Mouse (Mus musculus): ENCODE measurements around the gene Slfn3. TPM values are rescaled to one million over a fixed set of nuclear protein-coding genes. Genes with fewer than 3 reads are reported as not detected.
"Not testable (repeated sequence)": the region's sequence is repeated elsewhere in the genome, so short reads cannot be mapped to it uniquely, and the experiment has no call there.

Slfn3 gene
- polyA plus RNA-seq, 1 experiment from 2014 or later: 0.25 TPM

DNA sequence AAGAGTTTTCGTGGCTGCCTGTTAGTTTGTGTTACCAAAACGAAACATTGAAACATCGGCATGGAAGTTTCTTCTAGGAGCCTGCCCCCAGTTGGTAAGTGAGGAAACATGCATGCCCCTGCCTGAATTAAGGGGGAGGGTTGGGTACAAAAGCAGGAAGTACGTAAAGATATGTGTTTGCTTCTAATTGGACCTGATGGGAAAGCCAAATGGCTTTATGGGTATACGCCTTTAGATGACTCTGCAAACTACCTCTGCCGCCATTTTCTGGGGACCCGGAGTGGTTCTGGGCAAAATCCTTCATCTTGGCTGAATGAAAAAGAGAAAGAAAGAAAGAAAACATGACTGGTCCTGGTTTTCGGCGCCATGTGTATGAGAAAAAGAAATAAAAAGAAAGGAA, 33.1 kb downstream of the Slfn3 start:
- 91% methylated on average over 9 of the region's 9 CpGs for WGBS
- H3K27me3 ChIP-seq (replicated peaks; ENCODE audit: control insufficient read depth, insufficient read depth, low read length): no peaks in the 10 kb centered on the region
- no peak overlapping the region for H3K4me2 ChIP-seq (ENCODE audit: low read length)
- no peak overlapping the region for H3K27ac ChIP-seq (ENCODE audit: low read depth, low read length)
- H3K9ac ChIP-seq (ENCODE audit: low read length): no peak overlapping the region
- no peaks in the 10 kb centered on the region for H3K4me1 ChIP-seq (ENCODE audit: control insufficient read depth, insufficient read depth, low read length)
- ATAC-seq: no peak
- no peak overlapping the region for H3K4me3 ChIP-seq (ENCODE audit: low read depth, low read length)
- no peaks in the 10 kb centered on the region for H3K9me3 ChIP-seq (replicated peaks; ENCODE audit: control insufficient read depth, low read length)
- H3K36me3 ChIP-seq (ENCODE audit: control insufficient read depth, insufficient read depth, low read length): no peaks in the 10 kb centered on the region
- no peak for DNase-seq (ENCODE audit: low spot score)

DNA sequence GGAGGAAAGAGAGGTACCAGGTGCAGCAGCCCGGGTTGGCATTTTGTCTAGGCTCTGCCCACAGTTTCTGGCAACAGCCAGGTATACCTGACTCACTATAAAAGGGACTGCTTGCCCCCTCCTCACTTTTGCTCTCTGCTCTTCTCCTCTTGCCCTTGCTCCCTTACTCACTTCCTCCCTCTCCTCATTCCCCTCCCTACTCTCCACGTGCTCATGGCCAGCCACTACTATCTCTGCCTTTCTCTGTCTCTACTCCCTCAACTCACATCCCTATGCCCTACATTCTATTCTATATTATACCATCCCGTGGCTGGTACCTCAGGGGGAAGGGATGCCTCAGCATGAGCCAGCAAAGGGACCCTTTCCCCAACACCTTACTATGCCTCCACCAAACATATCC, 33.6 kb downstream of the Slfn3 start:
- H3K4me3 ChIP-seq (ENCODE audit: low read depth, low read length): no peak overlapping the region
- H3K9me3 ChIP-seq (replicated peaks; ENCODE audit: control insufficient read depth, low read length): no peaks in the 10 kb centered on the region
- no peaks in the 10 kb centered on the region for H3K36me3 ChIP-seq (ENCODE audit: control insufficient read depth, insufficient read depth, low read length)
- no peak for ATAC-seq
- H3K27me3 ChIP-seq (replicated peaks; ENCODE audit: control insufficient read depth, insufficient read depth, low read length): no peaks in the 10 kb centered on the region
- WGBS: 70% methylated on average over 3 of the region's 3 CpGs
- no peak overlapping the region for H3K9ac ChIP-seq (ENCODE audit: low read length)
- no peak overlapping the region for H3K4me2 ChIP-seq (ENCODE audit: low read length)
- no peak overlapping the region for H3K27ac ChIP-seq (ENCODE audit: low read depth, low read length)
- no peaks in the 10 kb centered on the region for H3K4me1 ChIP-seq (ENCODE audit: control insufficient read depth, insufficient read depth, low read length)
- no peak for DNase-seq (ENCODE audit: low spot score)

DNA sequence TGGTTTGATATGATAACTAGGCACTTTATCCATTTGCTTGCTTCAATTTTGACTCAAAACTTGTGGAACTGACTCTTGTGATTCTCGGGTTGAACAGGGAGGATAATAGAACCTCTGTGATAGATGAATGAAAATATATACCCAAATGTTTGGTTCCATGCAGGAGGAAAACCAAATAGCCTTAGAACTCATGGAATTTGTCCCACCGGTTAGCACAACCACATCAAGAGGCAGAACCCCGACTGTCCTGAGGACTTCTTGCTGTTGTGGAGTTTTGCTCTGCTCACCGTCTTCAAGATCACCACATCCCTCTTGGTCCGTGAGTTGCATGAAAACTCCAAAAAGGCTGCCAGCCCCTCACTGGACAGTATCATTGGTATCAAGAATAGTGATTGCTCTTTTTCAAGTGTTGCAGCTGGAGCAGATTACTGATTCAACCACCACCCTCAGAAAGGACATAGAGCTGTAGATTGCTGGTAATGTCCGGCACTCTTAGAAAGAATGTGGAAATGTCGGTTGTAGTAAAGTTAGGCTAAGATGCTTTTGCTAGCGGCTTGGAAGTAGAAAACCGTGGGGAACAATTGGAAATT, 34.3 kb downstream of the Slfn3 start:
- ATAC-seq (no peak), DNase-seq (ENCODE audit: low spot score) (no peak)
- Histone ChIP-seq H3K36me3 (ENCODE audit: control insufficient read depth, insufficient read depth, low read length) (no peaks in the 10 kb centered on the region), H3K27me3 (replicated peaks; ENCODE audit: control insufficient read depth, insufficient read depth, low read length) (no peaks in the 10 kb centered on the region), H3K9ac (ENCODE audit: low read length) (no peak overlapping the region), H3K4me2 (ENCODE audit: low read length) (no peak overlapping the region), H3K4me3 (ENCODE audit: low read depth, low read length) (no peak overlapping the region), H3K9me3 (replicated peaks; ENCODE audit: control insufficient read depth, low read length) (no peaks in the 10 kb centered on the region), H3K4me1 (ENCODE audit: control insufficient read depth, insufficient read depth, low read length) (no peaks in the 10 kb centered on the region), H3K27ac (ENCODE audit: low read depth, low read length) (no peak overlapping the region)
- 89% methylated on average over 9 of the region's 9 CpGs for WGBS

DNA sequence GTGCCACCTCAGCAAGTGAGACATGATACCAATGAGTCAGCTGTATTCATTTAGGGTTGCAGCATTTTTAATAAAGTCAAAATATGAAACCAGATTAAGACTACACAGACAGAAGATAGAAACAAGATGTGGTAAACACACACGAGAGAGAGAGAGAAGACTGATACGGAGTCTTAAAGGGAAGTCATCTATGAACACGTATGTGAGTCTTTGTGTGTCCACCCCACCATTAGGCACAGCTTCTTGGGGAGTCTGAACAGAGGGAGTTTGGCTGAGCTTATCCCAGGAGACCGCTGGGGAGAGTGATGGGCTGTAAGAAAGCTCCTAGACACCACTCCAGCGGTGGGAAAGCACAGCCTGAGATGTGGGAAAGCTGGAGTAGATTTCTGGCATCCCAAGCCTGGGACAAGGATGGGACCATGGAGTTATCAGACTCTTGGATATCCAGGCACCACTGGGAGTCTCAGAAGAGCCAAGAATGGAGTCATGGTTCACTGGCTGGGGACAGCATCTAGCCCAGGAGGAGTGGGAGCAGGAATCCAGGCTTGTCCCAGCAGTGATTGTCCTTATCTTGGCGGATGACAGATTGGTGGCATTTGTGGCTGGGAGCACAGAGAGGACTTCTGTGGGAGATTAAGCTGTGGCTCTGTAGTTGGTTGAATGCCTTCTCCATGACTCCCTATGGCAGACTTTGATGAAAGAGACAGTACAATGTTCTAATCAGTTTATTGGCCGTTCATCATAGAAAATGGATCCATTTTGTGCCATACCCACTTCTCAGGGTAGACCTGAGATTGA, 37.0 kb downstream of the Slfn3 start:
- WGBS: 90% methylated on average over 7 of the region's 7 CpGs

DNA sequence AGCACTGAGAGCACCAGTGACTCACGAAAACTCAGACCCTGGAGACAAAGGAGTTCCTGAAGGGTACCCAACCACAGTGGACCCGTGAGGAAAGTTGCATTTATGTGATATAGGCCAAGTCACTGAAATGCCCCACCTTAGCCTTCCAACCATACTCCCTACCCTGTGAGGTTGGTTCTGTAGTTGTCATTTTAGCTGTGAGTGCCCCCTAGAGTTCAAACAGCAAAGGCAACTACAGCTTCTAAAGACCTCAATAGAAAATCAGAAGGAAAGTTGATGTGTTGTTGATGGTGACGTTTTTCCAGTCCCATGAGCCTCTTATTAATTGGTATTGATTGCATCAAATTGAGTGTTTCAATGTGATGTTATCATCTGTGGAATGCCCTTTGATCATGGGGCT, 39.8 kb downstream of the Slfn3 start:
- H3K9ac ChIP-seq (ENCODE audit: low read length): no peak overlapping the region
- no peak for DNase-seq (ENCODE audit: low spot score)
- no peaks in the 10 kb centered on the region for H3K36me3 ChIP-seq (ENCODE audit: control insufficient read depth, insufficient read depth, low read length)
- no peak overlapping the region for H3K4me2 ChIP-seq (ENCODE audit: low read length)
- 62% methylated on average over 3 of the region's 3 CpGs for WGBS
- no peaks in the 10 kb centered on the region for H3K27me3 ChIP-seq (replicated peaks; ENCODE audit: control insufficient read depth, insufficient read depth, low read length)
- no peaks in the 10 kb centered on the region for H3K9me3 ChIP-seq (replicated peaks; ENCODE audit: control insufficient read depth, low read length)
- ATAC-seq: no peak
- no peak overlapping the region for H3K27ac ChIP-seq (ENCODE audit: low read depth, low read length)
- no peaks in the 10 kb centered on the region for H3K4me1 ChIP-seq (ENCODE audit: control insufficient read depth, insufficient read depth, low read length)
- H3K4me3 ChIP-seq (ENCODE audit: low read depth, low read length): no peak overlapping the region

More for the DNA sequence above, 37.0 kb downstream of the Slfn3 start:
- DNase-seq (ENCODE audit: low spot score) (no peak), ATAC-seq (no peak)
- no peaks in the 10 kb centered on the region for H3K9me3 ChIP-seq (replicated peaks; ENCODE audit: control insufficient read depth, low read length)
- no peak overlapping the region for H3K4me2 ChIP-seq (ENCODE audit: low read length)
- H3K27ac ChIP-seq (ENCODE audit: low read depth, low read length): no peak overlapping the region
- no peaks in the 10 kb centered on the region for H3K36me3 ChIP-seq (ENCODE audit: control insufficient read depth, insufficient read depth, low read length)
- H3K4me1 ChIP-seq (ENCODE audit: control insufficient read depth, insufficient read depth, low read length): no peaks in the 10 kb centered on the region
- no peak overlapping the region for H3K9ac ChIP-seq (ENCODE audit: low read length)
- H3K27me3 ChIP-seq (replicated peaks; ENCODE audit: control insufficient read depth, insufficient read depth, low read length): no peaks in the 10 kb centered on the region
- H3K4me3 ChIP-seq (ENCODE audit: low read depth, low read length): no peak overlapping the region

DNA sequence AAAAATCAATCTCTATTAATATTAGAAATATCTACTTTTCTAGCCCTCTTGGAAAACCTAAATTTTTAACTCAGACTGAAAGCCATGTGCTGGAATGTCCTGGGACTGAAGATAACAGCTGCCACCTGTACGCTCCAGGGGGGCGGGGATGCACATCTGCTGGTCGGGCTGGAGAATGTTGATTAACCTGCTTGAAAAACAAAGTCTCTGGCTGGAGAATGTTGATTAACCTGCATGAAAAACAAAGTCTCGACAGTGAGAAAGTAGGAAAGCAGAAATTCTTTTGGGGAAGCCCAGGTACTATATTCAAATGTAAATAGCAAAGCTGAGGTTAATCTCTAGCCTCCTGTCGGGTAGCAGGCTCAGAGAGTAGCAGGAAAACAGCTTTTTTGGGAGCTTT, 42.5 kb downstream of the Slfn3 start:
- not testable (repeated sequence) for H3K9me3 ChIP-seq (replicated peaks; ENCODE audit: control insufficient read depth, low read length); H3K4me1 ChIP-seq (ENCODE audit: control insufficient read depth, insufficient read depth, low read length); H3K4me2 ChIP-seq (ENCODE audit: low read length); H3K4me3 ChIP-seq (ENCODE audit: low read depth, low read length); H3K9ac ChIP-seq (ENCODE audit: low read length); DNase-seq (ENCODE audit: low spot score); H3K36me3 ChIP-seq (ENCODE audit: control insufficient read depth, insufficient read depth, low read length); ATAC-seq; H3K27me3 ChIP-seq (replicated peaks; ENCODE audit: control insufficient read depth, insufficient read depth, low read length); H3K27ac ChIP-seq (ENCODE audit: low read depth, low read length)
- WGBS: 27% methylated on average over 5 of the region's 5 CpGs

DNA sequence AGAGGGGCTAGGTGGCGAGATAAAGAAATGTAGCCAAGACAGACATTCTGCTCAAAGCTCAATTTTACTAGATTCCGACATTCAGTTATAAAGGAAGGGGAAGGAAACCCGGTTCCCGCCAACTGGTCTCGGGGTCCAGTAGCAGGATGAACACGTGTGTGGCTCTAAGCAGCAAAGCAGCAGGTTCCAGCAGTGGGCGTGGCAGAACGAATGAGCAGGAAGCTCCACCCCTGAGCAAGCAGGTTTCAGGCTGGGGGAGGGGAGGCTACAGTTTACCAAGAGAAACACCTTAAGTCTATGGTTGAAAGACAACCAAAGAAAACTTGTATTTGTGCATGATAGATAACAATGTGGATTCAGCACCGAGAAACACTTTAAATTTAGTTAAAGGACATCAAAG, 46.3 kb downstream of the Slfn3 start:
- ATAC-seq; H3K4me2 ChIP-seq (ENCODE audit: low read length); H3K36me3 ChIP-seq (ENCODE audit: control insufficient read depth, insufficient read depth, low read length); DNase-seq (ENCODE audit: low spot score); H3K9ac ChIP-seq (ENCODE audit: low read length); H3K27me3 ChIP-seq (replicated peaks; ENCODE audit: control insufficient read depth, insufficient read depth, low read length); H3K4me3 ChIP-seq (ENCODE audit: low read depth, low read length); H3K27ac ChIP-seq (ENCODE audit: low read depth, low read length); H3K4me1 ChIP-seq (ENCODE audit: control insufficient read depth, insufficient read depth, low read length); H3K9me3 ChIP-seq (replicated peaks; ENCODE audit: control insufficient read depth, low read length): not testable (repeated sequence)
- 84% methylated on average over 9 of the region's 9 CpGs for WGBS

DNA sequence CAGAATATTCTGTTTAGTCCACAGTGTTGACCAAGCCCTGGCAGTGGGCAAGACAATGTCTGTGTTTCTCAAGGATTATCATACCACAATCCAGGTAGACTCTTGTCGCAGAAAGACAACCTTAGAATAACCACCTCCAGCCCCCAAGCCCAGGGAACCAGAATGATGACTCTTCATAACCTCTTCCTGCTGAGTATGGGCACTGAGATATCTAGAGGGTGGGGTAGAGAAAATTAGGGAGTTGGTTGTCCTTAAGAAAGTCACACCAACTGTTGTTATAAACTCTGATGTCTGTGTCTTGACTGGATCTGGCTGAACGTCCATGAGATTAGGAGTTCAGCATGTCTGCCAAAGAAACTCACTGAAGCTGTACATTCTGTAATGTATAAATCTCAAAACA, 47.3 kb downstream of the Slfn3 start:
- Histone ChIP-seq H3K9ac (ENCODE audit: low read length) (no peak overlapping the region), H3K36me3 (ENCODE audit: control insufficient read depth, insufficient read depth, low read length) (no peaks in the 10 kb centered on the region), H3K4me2 (ENCODE audit: low read length) (no peak overlapping the region), H3K4me3 (ENCODE audit: low read depth, low read length) (no peak overlapping the region), H3K9me3 (replicated peaks; ENCODE audit: control insufficient read depth, low read length) (no peaks in the 10 kb centered on the region), H3K4me1 (ENCODE audit: control insufficient read depth, insufficient read depth, low read length) (no peaks in the 10 kb centered on the region), H3K27me3 (replicated peaks; ENCODE audit: control insufficient read depth, insufficient read depth, low read length) (no peaks in the 10 kb centered on the region), H3K27ac (ENCODE audit: low read depth, low read length) (no peak overlapping the region)
- no peak for DNase-seq (ENCODE audit: low spot score)
- 88% methylated on average over 2 of the region's 2 CpGs for WGBS
- ATAC-seq: no peak

DNA sequence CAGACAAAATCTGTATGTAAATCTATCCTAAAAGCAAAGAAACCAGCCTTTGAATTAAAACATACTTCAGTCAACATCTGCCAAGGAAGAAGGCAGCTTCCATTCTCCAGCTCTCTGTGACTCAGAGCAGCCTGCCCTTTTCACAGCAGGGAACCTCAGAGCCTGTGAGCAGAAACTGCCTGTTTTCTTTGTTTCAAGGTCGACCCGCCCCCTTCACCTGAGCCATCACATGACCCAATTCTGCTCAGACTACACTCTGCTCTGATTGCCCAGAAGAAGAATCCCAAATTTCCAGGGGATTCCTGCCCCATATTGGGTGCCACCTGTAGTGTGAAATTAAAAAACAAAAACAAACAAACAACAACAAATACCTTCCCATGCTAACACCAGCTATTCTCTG, 48.7 kb downstream of the Slfn3 start:
- no peaks in the 10 kb centered on the region for H3K36me3 ChIP-seq (ENCODE audit: control insufficient read depth, insufficient read depth, low read length)
- H3K4me1 ChIP-seq (ENCODE audit: control insufficient read depth, insufficient read depth, low read length): no peaks in the 10 kb centered on the region
- H3K4me2 ChIP-seq (ENCODE audit: low read length): no peak overlapping the region
- DNase-seq (ENCODE audit: low spot score): peak; percentile 1
- no peaks in the 10 kb centered on the region for H3K9me3 ChIP-seq (replicated peaks; ENCODE audit: control insufficient read depth, low read length)
- no peak overlapping the region for H3K9ac ChIP-seq (ENCODE audit: low read length)
- WGBS: 22% methylated on average over 2 of the region's 2 CpGs
- H3K27ac ChIP-seq (ENCODE audit: low read depth, low read length): no peak overlapping the region
- no peaks in the 10 kb centered on the region for H3K27me3 ChIP-seq (replicated peaks; ENCODE audit: control insufficient read depth, insufficient read depth, low read length)
- no peak for ATAC-seq
- no peak overlapping the region for H3K4me3 ChIP-seq (ENCODE audit: low read depth, low read length)

All from forebrain, embryonic 14.5 days (tissue).